Mouse (Mus musculus): ENCODE measurements around the gene E130114P18Rik.

Gene E130114P18Rik
- long read RNA-seq, experiment 1, partial matches to known transcripts = 0 of 3 reads
- long read RNA-seq, experiment 1, other reads (novel, unspliced or antisense) = 3 of 3 reads
- long read RNA-seq, experiment 2 = 0 reads

DNA sequence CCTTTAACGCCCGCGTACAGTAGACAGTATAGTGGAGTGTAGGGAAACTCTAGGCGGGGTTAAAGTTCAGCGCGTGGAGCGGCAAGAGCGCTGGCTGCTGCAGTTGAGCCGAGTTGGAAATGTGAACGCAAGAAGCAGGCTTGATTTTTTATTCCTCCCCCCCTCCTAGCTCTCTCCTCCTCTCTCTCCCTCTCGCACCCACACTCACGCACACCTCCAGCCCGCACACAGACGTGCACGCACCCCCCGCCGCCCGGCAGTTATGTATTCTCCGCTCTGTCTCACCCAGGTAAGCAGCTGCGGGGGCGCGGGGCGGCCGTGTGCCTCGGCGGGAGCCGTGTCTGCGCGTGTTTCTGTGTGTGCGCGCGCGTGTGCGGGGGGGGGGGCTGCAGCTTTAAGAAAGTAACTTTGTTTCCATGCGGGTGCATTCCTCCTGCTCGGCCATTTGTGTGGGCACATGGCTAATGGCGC is at the start of gene E130114P18Rik:
Gene E130114P18Rik, minus strand, starts transcription at position 373 of the 471 bp plus-strand sequence.
- intact Hi-C loops (cut with DNase I) = loop anchor here (2.0 kb wide), 1 partner anchor 227 kb away; no protein-coding TSS in a partner anchor

DNA sequence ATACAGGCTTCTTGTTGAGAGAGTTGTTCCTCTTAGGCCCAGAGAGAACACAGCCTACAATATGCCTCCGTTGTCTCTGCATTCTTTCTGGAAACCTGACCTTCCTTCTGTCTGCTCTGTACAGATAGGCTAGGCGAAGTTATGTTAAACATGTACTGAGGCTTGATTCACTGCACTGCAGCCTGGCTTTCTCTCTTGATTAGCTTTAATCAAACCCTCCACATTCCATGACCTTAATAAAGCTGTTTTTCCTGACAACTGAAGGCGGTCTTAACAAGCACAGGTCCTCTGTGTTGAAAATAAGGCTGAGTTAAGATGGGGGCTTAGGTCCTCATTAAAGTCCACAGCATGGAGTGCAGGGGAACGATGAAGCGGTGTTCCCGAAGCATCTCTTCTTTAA is 49.2 kb upstream of the E130114P18Rik start:
- intact Hi-C loops (cut with DNase I) = no loop called here

DNA sequence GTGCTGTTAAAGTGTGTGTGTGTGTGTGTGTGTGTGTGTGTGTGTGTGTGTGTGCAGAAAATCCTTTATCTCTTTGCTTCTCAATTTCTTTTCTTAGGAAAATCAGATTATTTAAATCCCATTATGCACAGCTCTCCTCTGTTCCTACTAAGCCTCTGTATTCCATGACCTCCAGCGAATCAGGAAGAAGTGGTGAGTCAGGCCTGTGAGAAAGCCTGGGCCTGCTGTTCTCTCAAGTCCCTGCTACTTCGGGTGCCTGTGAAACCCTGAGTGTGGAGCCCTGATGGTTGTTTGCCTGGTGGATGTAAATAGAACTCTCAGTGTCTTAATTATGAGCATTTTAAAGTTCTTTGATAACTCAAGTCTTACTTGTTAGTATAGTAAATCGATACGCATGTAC is 48.0 kb upstream of the E130114P18Rik start:
- intact Hi-C loops (cut with DNase I) = no loop called here

DNA sequence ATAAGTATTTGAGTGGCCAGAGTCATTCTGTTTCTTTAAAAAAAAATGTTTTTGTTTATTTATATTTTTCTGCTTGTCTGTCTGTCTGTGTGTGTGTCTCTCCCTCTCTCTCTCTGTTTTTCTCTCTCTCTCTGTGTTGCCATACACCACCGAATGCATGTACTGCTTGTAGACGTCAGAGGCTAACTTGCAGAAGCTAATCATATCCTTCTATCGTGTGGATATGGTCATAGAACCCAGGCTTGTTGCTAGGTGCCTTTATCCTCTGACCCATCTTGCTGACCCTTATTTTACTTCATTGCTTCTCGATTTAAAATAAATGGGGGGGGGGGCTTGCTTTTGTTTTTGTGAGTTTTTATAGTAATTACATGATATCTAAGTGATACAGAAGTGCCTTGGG is 47.6 kb upstream of the E130114P18Rik start:
- intact Hi-C loops (cut with DNase I) = no loop called here

DNA sequence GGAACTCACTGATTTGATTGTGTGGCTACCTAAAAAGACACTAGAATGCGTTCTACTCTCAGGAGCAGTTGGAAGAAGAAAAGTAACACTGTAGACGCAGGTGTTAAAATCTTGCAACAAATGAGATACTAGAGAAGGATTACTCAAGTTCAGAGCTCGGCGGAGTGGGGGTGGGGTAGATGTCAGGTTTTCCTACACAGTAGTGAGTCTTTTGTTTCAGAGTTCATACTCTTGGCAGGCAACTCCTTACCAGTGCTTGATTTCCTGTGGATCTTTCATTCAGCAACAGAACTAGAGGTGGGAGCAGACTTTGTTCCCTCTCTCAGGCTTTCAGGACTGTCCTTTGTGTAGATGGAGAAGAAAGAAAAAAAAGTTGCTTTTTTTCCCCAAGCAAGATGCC is 46.6 kb upstream of the E130114P18Rik start:
- intact Hi-C loops (cut with DNase I) = no loop called here

DNA sequence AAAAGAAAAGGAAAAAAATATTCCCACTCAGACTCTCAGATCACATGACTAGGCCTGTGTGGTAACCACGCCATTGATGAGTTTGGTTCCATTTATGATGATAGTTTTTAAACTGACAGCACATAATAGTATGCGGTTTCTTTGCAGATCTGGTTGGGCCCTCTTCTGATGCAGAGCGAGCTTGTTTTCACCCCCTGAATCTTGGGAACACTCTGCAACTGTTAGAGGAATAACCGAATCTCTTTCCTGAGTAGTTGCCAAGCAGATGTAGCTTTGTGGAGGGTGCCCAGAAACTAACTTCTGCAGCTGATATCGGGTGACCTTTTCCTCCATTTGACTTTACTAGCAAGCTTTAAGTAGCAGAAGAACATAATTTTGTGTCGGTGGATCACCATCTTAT is 45.6 kb upstream of the E130114P18Rik start:
- intact Hi-C loops (cut with DNase I) = no loop called here

DNA sequence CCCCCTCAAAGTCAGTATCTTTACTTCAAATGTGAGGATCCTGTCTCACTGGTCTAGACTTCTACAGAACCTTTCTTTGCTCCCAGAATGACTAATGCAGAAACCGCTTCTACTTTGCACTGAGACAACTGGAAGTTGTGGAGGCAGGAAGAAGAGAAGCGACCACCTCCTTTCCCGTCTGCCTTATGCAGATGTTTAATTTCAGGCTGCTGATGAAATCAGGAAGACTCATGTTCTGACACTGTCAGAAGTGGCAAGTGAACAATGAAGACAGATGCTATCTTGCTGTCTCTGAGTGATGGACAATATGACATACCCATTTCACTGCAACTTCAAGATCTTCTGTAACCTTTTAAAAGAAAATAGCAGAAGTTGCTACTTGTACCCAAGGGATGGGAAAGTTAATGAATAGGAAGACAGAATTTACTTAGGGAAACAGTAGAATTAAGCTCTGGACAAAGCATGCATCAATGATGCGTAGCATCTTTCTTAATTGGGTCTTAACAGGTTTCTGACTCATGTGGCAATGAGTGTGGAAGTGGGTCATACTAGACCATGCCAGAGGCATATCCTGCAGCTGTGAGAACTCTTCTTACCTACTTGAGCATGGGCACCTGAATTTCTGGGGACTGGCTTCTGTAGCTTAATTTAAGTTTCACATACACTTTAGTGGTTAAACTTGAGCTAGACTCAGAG is 43.8 kb upstream of the E130114P18Rik start:
- intact Hi-C loops (cut with DNase I) = no loop called here

DNA sequence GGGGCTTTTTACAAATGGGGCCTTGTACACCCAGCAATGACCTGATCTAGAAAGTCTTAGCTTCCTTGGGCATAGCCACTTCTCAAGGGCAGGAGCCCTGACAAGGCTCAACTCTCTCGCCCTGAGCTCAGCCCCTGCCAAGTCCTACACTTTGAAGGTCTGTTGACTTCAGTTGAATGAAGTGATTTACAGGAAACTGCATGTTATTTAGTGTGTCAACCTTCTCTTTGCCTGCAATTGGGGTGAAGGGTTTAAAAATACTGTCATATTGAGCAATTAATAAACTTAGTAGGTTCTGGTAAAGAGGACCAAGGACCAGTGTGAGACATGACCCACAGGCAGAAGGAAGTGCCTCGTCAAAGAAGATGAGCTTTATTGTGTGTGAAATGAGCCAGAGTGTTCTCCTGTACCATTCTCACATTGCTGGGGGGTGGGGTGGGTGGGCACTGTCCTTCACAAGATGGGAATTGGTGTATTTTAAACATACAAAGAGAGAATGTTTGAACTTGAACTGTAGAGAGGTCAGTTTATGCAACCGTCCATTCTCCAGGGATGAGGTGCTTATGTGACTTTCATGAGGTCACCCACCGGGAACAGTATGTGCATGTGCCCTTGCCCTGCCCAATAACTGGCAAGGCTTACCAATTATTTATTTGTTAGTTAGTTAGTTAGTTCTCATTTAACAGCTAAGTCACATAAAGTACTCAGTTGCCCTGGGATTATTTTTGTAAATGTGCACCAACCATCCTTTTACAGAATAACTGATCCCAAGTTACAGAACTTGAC is 42.8 kb upstream of the E130114P18Rik start:
- intact Hi-C loops (cut with DNase I) = no loop called here

DNA sequence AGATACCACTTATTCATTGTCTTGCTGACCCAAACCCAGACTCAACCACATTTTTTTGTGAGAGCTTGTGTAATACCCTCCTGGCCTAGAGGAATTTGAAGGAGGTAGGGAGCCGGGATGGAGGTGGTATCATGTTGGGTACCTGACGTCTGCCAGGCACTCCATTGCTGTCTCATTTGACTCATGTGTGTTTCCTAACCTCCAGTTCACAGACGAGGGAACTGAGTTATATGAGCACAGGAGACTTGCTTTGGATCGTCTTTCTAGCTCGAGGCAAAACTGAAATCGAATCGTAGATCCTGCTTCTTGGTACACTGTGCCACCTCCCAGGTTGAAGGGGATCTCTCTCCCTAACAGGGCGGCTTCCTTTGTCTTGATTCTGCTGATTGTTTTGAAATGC is 41.2 kb upstream of the E130114P18Rik start:
- intact Hi-C loops (cut with DNase I) = loop anchor here (5.0 kb wide), 1 partner anchor 37 kb away; no protein-coding TSS in a partner anchor

DNA sequence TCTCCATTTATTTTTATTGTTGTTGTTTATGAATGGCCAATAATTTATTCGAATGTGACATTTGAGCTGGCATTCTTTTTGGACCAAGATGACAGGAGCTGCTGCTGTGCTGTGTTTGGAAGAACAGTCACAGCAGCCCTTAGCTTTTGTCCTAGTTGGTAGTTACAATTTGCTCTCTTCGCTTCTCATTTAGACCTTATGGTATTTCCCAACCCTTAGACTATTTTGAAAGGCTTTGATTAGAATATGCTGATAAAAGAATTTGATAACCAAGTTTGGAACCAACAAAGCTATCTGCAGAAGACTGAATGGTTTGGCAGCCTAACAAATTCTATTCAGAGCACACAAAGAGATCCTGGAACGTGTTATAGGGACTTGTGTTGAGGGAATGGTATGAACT is 40.6 kb upstream of the E130114P18Rik start:
- intact Hi-C loops (cut with DNase I) = loop anchor here (5.0 kb wide), 1 partner anchor 36 kb away; no protein-coding TSS in a partner anchor

DNA sequence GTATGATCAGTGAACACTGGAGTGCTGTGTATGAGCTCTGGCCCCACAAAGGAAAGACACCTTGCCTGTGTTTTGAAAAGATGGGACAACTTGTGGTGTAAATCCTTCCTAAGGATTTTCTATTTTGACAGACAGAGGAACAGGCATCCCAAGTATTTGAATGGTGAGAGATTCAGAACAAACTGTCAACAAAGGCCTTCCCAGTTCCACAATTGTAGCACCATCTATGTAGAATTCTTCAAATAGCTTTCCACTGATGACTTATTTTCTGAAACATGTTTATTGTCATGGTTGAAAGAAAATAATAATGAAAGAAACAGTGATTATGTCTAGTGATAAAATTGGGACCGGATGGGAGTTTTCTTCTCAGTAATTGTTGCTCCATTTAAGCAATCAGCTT is 39.9 kb upstream of the E130114P18Rik start:
- intact Hi-C loops (cut with DNase I) = loop anchor here (5.0 kb wide), 1 partner anchor 35 kb away; no protein-coding TSS in a partner anchor

DNA sequence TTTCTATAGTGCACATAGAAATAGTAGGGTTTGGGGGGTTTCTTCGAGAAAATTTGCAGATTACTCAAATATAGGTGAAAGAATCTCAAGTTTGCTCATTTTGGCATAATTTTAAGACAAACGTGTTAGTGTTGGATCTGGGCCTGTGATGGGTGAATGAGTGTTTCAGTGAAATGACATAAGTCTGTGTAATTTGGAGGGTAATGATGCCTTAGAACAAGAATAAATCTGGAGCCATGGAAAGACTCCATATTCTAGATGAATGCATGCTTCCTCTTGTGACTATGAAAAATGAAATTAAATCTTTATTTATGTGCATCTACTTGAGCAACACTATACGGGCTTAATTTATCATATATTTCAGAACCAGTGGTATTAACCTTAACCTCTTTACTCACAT is 38.9 kb upstream of the E130114P18Rik start:
- intact Hi-C loops (cut with DNase I) = loop anchor here (5.0 kb wide), 1 partner anchor 34 kb away; no protein-coding TSS in a partner anchor

DNA sequence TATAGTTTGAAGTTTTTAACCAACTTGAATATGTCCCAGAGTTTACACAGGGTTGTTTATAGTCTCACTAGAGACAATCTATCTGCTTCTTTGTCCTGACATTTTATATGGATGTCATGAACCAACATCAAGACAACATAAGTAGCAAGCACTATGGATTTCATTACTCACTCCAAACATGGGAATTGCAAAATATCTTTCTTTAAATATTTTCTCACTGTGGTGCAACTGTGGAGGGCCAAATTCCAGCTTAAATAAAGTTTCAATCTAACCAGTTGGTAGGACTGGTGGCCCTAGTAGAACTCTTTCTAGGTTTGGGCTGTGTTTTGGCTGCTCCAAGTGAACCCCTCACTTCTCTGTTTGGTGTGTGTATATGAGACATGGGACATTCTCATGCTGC is 38.1 kb upstream of the E130114P18Rik start:
- intact Hi-C loops (cut with DNase I) = loop anchor here (5.0 kb wide), 1 partner anchor 34 kb away; no protein-coding TSS in a partner anchor

DNA sequence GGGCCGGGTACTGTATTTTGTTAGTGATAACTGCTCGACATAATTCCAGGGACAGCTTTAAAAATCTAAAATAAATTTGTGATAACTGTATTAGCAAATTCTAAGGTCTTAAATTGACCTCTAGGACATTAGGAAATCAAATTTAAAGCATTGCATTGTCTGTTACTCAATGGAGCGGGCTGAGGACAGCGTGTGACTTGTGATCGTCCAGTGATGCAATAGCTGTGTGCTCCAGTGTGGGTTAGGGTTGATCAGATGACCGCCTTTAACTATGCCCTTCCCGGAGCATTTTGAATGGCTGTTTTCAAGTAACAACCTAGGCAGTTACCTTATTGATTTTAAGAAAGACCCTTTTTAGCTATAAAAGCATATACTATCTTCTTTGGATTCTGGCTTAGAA is 36.6 kb upstream of the E130114P18Rik start:
- intact Hi-C loops (cut with DNase I) = no loop called here

DNA sequence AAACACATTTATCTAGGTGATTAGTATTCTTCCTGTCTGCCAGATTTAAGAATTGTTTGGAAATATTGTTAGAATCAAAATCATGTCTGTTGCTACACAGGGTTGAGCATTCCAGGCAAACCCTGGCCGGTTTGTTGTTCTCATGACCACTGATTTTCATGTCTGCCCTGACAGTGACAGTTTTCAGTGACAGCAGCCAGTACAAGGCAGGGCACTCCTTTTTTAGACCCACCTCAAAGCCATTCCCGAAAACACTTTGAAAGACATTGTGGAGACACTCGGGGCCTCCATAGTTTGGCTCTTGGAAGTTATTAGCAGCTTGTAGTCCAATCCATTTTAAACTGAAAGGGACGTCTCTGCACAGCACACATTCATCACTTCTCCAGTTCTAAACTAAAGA is 36.1 kb upstream of the E130114P18Rik start:
- intact Hi-C loops (cut with DNase I) = no loop called here

DNA sequence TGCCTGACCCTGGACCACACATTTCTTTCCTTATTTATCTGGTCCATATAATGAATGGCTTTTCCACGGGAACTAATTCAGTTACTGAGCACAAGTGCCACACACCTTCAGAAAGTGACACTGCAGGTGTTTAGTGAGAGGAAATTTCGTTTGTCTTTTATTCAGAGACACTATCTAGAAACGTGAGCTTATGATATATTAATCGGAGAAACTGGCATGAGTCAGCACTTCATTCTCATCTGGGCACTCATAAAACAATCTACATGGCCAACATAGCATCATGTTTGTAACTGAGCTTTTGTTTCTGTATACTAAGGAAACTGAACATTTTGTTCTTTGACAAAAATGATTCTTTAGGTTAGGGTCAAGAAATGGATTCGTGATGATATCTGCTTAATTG is 35.2 kb upstream of the E130114P18Rik start:
- intact Hi-C loops (cut with DNase I) = no loop called here

DNA sequence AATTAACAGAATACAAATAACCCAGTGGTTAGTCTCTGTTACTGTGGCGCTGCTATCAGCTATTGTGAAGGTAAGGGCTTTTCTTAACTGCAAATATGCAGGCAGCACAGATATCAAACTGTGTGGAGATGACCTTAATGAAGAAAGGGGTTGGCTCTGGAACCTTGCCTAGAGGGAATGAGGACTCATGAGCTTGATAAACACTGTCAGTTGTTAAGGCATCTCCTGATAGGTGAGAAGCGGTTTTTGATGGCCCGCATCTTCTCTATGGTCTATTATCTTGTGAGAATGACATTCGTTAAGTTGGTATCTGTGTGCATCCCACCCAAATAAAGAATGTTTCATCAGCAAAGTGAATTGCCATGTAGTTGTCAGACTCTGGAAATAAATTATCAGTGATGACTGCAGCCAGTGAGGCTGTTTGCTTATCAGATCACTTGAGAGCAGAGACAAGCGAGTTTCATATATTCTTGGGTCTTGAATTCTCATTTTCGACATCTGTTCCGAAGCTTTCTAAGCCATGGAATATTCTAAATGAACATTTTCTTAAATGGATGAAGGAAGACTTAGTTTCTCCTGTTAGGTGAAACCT is 32.6 kb upstream of the E130114P18Rik start:
- intact Hi-C loops (cut with DNase I) = no loop called here

DNA sequence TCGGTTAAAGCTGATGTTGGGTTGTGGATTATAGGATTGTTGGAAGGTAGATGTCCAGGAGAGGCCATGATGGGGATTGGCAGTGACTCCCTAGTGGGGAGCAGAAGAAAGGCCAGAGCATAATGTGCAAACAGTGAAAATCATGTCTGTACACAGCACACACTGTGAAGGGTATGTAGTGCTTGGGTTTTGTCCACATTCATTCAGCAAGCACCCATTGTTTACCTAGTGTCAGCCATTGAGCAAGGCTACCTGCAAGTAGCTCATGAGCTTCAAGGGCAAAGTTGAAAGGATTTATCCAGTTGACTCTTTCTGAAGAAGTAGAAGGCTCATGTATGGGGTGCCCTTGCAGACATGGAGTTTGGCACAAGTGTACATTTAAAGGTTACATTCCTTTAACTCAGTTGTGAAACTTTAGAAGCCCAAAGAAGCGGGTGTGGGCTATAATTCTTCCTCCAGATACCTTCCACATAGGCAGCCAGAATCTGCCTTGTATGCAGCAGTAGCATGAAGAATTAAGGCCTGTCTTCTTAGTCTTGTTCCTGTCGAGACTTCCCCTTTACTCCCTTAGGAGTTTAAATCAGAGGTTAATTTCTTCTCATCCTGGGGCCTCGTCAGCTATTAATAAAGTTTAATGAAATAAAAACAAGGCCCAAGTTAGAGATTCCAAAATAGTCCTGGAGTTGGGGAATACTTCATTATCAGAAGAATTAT is 31.9 kb upstream of the E130114P18Rik start:
- intact Hi-C loops (cut with DNase I) = no loop called here

DNA sequence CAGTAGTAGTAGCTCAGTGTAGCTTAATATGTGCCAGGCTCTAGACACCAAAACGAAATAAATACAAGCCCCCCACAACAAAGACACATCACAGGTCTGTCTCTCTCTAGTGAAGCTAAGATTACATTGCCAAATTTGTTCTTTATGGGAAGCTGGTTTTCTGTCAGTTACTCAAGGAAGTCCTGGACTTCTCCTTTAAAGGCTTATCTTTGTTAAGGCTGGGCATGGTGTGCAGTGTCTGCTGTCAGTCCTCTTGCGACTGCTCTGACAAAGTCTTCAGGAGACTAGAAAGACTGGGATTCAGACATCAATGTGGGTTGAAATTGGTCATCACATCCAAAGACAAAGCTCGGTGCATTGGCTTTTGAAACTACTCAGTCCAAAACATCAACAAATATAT is 31.0 kb upstream of the E130114P18Rik start:
- intact Hi-C loops (cut with DNase I) = no loop called here

DNA sequence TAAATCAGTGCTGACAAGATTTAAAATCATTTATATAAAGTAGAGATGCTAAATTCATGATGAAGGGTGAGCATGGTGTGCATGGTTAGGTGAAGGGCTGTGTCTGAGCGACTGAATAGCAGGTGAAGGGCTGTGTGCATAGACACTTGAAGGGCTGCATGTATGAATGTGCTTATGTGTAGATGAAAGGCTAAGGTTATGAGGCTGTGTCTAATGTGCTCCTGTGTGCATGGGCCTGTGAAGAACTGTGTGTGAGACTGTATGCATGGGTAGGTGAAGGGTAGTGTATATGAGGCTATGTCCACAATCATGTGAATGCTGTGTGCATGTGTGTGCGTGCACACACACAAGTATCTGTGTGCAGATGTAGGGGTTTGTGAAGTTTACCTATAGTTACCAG is 29.0 kb upstream of the E130114P18Rik start:
- intact Hi-C loops (cut with DNase I) = no loop called here

Measured in adrenal gland (tissue).